Mouse (Mus musculus) brain, embryonic 14.5 days (tissue): ENCODE data around the gene Pfas.

ENCODE experiments used
- CTCF ChIP-seq: fragments of 200-500 bp; IDR thresholded peaks from 2 replicates; pipeline ENCODE4 v1.5.1; 2012; ENCODE audit warnings: inconsistent platforms, mild to moderate bottlenecking, moderate library complexity, borderline replicate concordance; ENCODE audit not compliant: insufficient read depth, insufficient read length; ENCODE audit errors: extremely low read depth
- POLR2A ChIP-seq: fragments of 200-500 bp; IDR thresholded peaks from 2 replicates; pipeline ENCODE4 v1.6.1; 2012; ENCODE audit warnings: mild to moderate bottlenecking, inconsistent platforms, borderline replicate concordance; ENCODE audit not compliant: poor library complexity, insufficient read depth, insufficient read length, severe bottlenecking; ENCODE audit errors: extremely low read depth

DNA sequence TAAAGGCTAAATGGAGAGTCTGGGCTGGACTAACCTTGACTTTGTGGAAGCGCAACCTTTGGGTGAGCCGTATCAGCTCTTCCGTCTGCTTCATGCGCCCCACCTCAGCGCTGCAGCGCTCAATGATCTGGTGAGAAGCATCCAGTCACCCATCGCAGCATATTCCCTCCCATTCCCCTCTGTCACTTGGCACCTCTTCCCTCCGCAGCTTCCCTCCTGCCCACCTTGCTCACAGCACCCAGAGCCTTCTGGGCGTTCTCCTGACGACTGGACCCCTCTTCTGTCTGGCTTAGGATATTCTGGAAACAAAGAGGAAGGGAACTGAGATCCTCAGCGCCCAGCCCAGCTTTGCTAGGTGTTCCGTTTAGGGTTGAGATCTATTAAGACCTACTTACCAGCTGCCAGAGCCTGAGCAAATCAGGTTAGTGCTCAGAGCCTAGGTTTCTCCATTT is 60.7 kb downstream of the Pfas start:
- TF ChIP-seq POLR2A (no peak; the same call in 1 of the 2 replicates), CTCF (no peak)
